Mouse (Mus musculus) B cell, adult 2 months (primary cell): ENCODE results near the gene Clec16a.

Source experiments
- DNase-seq, 2 experiments: peaks; one replicate each; pipeline ENCODE4 v3.0.0; 2022

Gene Clec16a

GRCm38 (mm10) chr16:10790702-10791101 lies 245.6 kb downstream of the Clec16a start, which contains the start of gene Prm3:
Prm3 (minus strand) TSS chr16:10790914.
- no peak for DNase-seq
